In the genomic region with DNA sequence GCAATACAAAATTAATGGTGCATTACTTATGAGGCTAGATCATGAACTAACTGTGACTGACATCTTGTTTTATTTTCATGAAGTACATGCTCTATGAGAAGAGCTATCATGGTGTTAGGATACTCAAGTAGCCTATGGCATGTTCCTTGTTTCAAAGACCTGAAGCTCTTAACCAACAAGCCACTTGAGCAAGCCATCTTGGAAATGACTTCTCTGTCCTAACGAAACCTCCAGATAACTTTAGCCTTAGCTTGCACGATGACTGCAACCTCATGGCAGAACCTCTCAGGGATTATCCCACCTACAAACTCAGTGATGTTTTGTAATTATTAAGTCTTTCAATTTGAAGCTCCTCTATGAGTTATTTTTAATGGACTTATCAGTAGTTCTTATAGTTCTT, we compare ENCODE assay signal across 32 mouse cellular contexts.
"Had no signal": no experiment of that assay in that cellular context is flagged by ENCODE, and none has a peak within 500 bp of the region (broad histone marks: within the 10 kb centered on the region; RNA-seq: fewer than 3 reads in every experiment).

No protein-coding gene starts in this region.

- H3K27me3 ChIP-seq: limb, embryonic 12.5 days; limb, embryonic 13.5 days; limb, embryonic 15.5 days; liver, embryonic 12.5 days; liver, embryonic 13.5 days; liver, embryonic 15.5 days; lung, embryonic 15.5 days; megakaryocyte, embryonic 14.5 days; midbrain, embryonic 12.5 days; midbrain, embryonic 13.5 days; midbrain, embryonic 15.5 days; neural tube, embryonic 12.5 days had no signal

- H3K9ac ChIP-seq: limb, embryonic 12.5 days; limb, embryonic 13.5 days; limb, embryonic 15.5 days; liver, embryonic 12.5 days; liver, embryonic 13.5 days; liver, embryonic 14.5 days; liver, embryonic 15.5 days; liver, postnatal 0 days; lung, embryonic 14.5 days; lung, embryonic 15.5 days; midbrain, embryonic 12.5 days; midbrain, embryonic 13.5 days; midbrain, embryonic 15.5 days; neural tube, embryonic 12.5 days had no signal

- H3K9me3 ChIP-seq: limb, embryonic 10.5 days; limb, embryonic 12.5 days; limb, embryonic 13.5 days; limb, embryonic 15.5 days; liver, embryonic 12.5 days; liver, embryonic 13.5 days; liver, embryonic 15.5 days; lung, embryonic 15.5 days; megakaryocyte, embryonic 14.5 days; midbrain, embryonic 10.5 days; midbrain, embryonic 12.5 days; midbrain, embryonic 13.5 days; midbrain, embryonic 15.5 days; neural tube, embryonic 12.5 days had no signal

- H3K27ac ChIP-seq: left cerebral cortex, adult 2 months; limb, embryonic 10.5 days; limb, embryonic 12.5 days; limb, embryonic 13.5 days; limb, embryonic 15.5 days; liver, embryonic 12.5 days; liver, embryonic 13.5 days; liver, embryonic 14.5 days; liver, embryonic 15.5 days; lung, embryonic 15.5 days; macrophage; midbrain, embryonic 10.5 days; midbrain, embryonic 12.5 days; midbrain, embryonic 13.5 days; midbrain, embryonic 15.5 days; neural tube, embryonic 12.5 days had no signal

- H3K4me3 ChIP-seq: left cerebral cortex, adult 2 months; limb, embryonic 10.5 days; limb, embryonic 12.5 days; limb, embryonic 13.5 days; limb, embryonic 15.5 days; liver, embryonic 12.5 days; liver, embryonic 13.5 days; liver, embryonic 15.5 days; lung, embryonic 15.5 days; megakaryocyte, embryonic 14.5 days; midbrain, embryonic 10.5 days; midbrain, embryonic 12.5 days; midbrain, embryonic 13.5 days; midbrain, embryonic 15.5 days; myocyte; neural tube, embryonic 12.5 days had no signal

- DNase-seq: left cerebral cortex, postnatal 4 days; liver; liver, embryonic 13.5 days; liver, postnatal 0 days; lung, adult 18-20 months; lung, adult 2 months; lung, embryonic 14.5 days; lung, postnatal 10 days; lung, postnatal 14 days; lung, postnatal 36 days; lung, postnatal 4 days; midbrain, embryonic 14.5 days had no signal

- H3K36me3 ChIP-seq: limb, embryonic 10.5 days; limb, embryonic 12.5 days; limb, embryonic 13.5 days; limb, embryonic 15.5 days; liver, embryonic 12.5 days; liver, embryonic 13.5 days; liver, embryonic 15.5 days; lung, embryonic 15.5 days; midbrain, embryonic 10.5 days; midbrain, embryonic 12.5 days; midbrain, embryonic 13.5 days; midbrain, embryonic 15.5 days; neural tube, embryonic 12.5 days had no signal

- H3K4me1 ChIP-seq: limb, embryonic 10.5 days; limb, embryonic 12.5 days; limb, embryonic 13.5 days; limb, embryonic 15.5 days; liver, embryonic 12.5 days; liver, embryonic 13.5 days; liver, embryonic 15.5 days; lung, embryonic 15.5 days; megakaryocyte, embryonic 14.5 days; midbrain, embryonic 12.5 days had no signal

- ATAC-seq: liver, embryonic 12.5 days; liver, postnatal 0 days; lung, postnatal 0 days; midbrain, embryonic 13.5 days; midbrain, embryonic 15.5 days; midbrain, embryonic 16.5 days had no signal

- H3K4me2 ChIP-seq: limb, embryonic 12.5 days; limb, embryonic 13.5 days; limb, embryonic 15.5 days; liver, embryonic 11.5 days; liver, embryonic 12.5 days; liver, embryonic 13.5 days; liver, embryonic 15.5 days; lung, embryonic 14.5 days; lung, embryonic 15.5 days; midbrain, embryonic 12.5 days; midbrain, embryonic 13.5 days; midbrain, embryonic 15.5 days; neural tube, embryonic 12.5 days had no signal
